Mouse (Mus musculus) cerebellum, adult 2 months (tissue): ENCODE data around the gene Phyhipl.

Experiments
- CTCF ChIP-seq: fragments of 200-500 bp; IDR thresholded peaks from 2 replicates; pipeline ENCODE4 v1.5.1; 2011; ENCODE audit warnings: low read depth, mild to moderate bottlenecking, control low read depth, low read length, moderate library complexity, borderline replicate concordance; ENCODE audit not compliant: insufficient read depth
- POLR2A ChIP-seq: fragments of 200-500 bp; IDR thresholded peaks from 2 replicates; pipeline ENCODE4 v1.6.1; 2011; ENCODE audit warnings: low read length, control low read depth, borderline replicate concordance; ENCODE audit not compliant: insufficient read depth

DNA sequence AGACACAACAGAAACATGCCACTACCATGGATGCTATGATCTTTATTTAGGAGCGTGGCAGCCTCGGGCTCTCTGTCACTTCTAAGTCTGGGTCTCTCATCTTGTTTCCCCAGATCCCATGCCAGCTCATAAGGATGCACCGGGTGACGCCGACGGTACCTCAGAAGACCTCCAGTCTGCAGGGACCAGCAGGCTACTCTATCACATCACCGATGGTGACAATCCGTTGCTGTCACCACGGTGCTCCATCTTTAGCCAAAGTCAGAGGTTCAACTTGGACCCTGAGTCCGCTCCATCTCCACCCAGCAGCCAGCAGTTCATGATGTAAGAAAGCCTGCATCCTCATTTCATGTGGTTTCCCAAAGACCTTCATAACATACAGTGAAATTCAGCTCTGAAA lies 121.2 kb downstream of the Phyhipl start:
- no peak for TF ChIP-seq CTCF
- TF ChIP-seq POLR2A: no peak
